Mouse (Mus musculus) intestine, postnatal 0 days (tissue): Measurements from ENCODE around the gene Efr3b. TPM values are rescaled to one million over a fixed set of nuclear protein-coding genes. Genes with fewer than 3 reads are reported as not detected.
"Not testable (repeated sequence)": the region's sequence is repeated elsewhere in the genome, so short reads cannot be mapped to it uniquely, and the experiment has no call there.

Experiments
- ATAC-seq: fragments of 200-750 bp; cut with Nextera tagmentation; 2 replicates; pipeline ENCODE4 v1.8.0; 2017; ENCODE audit warnings: mild to moderate bottlenecking, moderate TSS enrichment, moderate library complexity
- H3K27ac ChIP-seq: fragments of 300-500 bp; sonication (generic); 2 replicates; pipeline ENCODE4 v1.5.1; 2014; ENCODE audit warnings: mild to moderate bottlenecking, low read depth, low read length, moderate library complexity
- H3K27me3 ChIP-seq: fragments of 300-500 bp; sonication (generic); replicated peaks from 2 replicates; pipeline ENCODE4 v1.6.1; 2014; ENCODE audit warnings: low read length, mixed read lengths; ENCODE audit not compliant: control insufficient read depth, insufficient read depth
- H3K36me3 ChIP-seq: fragments of 300-500 bp; sonication (generic); 2 replicates; pipeline ENCODE4 v1.6.1; 2014; ENCODE audit warnings: mild to moderate bottlenecking, moderate library complexity; ENCODE audit not compliant: control insufficient read depth, insufficient read depth
- H3K4me1 ChIP-seq: fragments of 300-500 bp; sonication (generic); replicated peaks from 2 replicates; pipeline ENCODE4 v1.6.1; 2014; ENCODE audit warnings: antibody characterized with exemption, low read length, mixed read lengths; ENCODE audit not compliant: control insufficient read depth, insufficient read depth
- H3K4me2 ChIP-seq: fragments of 300-500 bp; sonication (generic); replicated peaks from 2 replicates; pipeline ENCODE4 v1.6.1; 2014; ENCODE audit warnings: low read depth, mild to moderate bottlenecking, moderate library complexity
- H3K4me3 ChIP-seq: fragments of 300-500 bp; sonication (generic); 2 replicates; pipeline ENCODE4 v1.5.1; 2014; ENCODE audit warnings: low read depth, low read length
- H3K9ac ChIP-seq: fragments of 300-500 bp; sonication (generic); 2 replicates; pipeline ENCODE4 v1.6.1; 2014; ENCODE audit warnings: mild to moderate bottlenecking, low read depth, low read length
- H3K9me3 ChIP-seq: fragments of 300-500 bp; sonication (generic); 2 replicates; pipeline ENCODE4 v1.6.1; 2016; ENCODE audit warnings: mixed run types; ENCODE audit not compliant: control insufficient read depth
- CTCF ChIP-seq: sonication (generic); IDR thresholded peaks from 2 replicates; pipeline ENCODE4 v1.5.1; 2016; ENCODE audit warnings: low read depth, mild to moderate bottlenecking, control low read depth, antibody characterized with exemption, moderate library complexity
- WGBS: fragments of 180-500 bp; shearing (Covaris S2); extraction: QIAGEN DNeasy Blood & Tissue Kit; methylation state at CpG from one replicate; pipeline ENCODE4 v1.1.7; 2014; 5-methylcytosine and 5-hydroxymethylcytosine counted together
- polyA plus RNA-seq: library from polyadenylated mRNA; unstranded; fragments of >200 nt; fragmentation: Nextera tagmentation; extraction: Ambion mirVana; gene quantifications from 2 replicates; pipeline ENCODE4 v1.2.1, GENCODE M21; 2015

Gene Efr3b
- polyA plus RNA-seq, 1 experiment from 2014 or later: 3.2 TPM

GRCm38 (mm10) chr12:3942026-3942425 lies 96.7 kb downstream of the Efr3b start:
- ATAC-seq: no peak
- H3K27ac ChIP-seq: no peak overlapping the region
- no peak overlapping the region for H3K9ac ChIP-seq
- H3K4me1 ChIP-seq: no peaks in the 10 kb centered on the region
- no peak overlapping the region for H3K4me3 ChIP-seq
- H3K4me2 ChIP-seq: no peak overlapping the region
- H3K27me3 ChIP-seq: no peaks in the 10 kb centered on the region
- H3K9me3 ChIP-seq: no peaks in the 10 kb centered on the region
- WGBS: 49% methylated on average over 11 of the region's 11 CpGs
- TF ChIP-seq CTCF: no peak
- H3K36me3 ChIP-seq: no peaks in the 10 kb centered on the region

GRCm38 (mm10) chr12:3930090-3930865 lies 108.4 kb downstream of the Efr3b start:
- ATAC-seq, H3K4me2 ChIP-seq, H3K27ac ChIP-seq, H3K4me3 ChIP-seq, H3K27me3 ChIP-seq, H3K36me3 ChIP-seq, H3K9me3 ChIP-seq, H3K9ac ChIP-seq, H3K4me1 ChIP-seq: not testable (repeated sequence)
- 92% methylated on average over 31 of the region's 47 CpGs for WGBS

- no peaks in the 10 kb centered on the region for H3K9me3 ChIP-seq
- H3K27me3 ChIP-seq: no peaks in the 10 kb centered on the region
- H3K4me2 ChIP-seq: no peak overlapping the region
- H3K36me3 ChIP-seq: no peaks in the 10 kb centered on the region
- no peak overlapping the region for H3K4me3 ChIP-seq
- H3K27ac ChIP-seq: no peak overlapping the region
- no peak overlapping the region for H3K9ac ChIP-seq
- no peaks in the 10 kb centered on the region for H3K4me1 ChIP-seq
- ATAC-seq: no peak
- TF ChIP-seq CTCF: peak; percentile 70
- 68% methylated on average over 3 of the region's 3 CpGs for WGBS
These were observed 109.9 kb downstream of the Efr3b start for GRCm38 (mm10) chr12:3928841-3929240.

- ATAC-seq: no peak
These were observed 112.6 kb downstream of the Efr3b start for GRCm38 (mm10) chr12:3926127-3926526.

GRCm38 (mm10) chr12:3919423-3919822 lies 119.3 kb downstream of the Efr3b start:
- no peaks in the 10 kb centered on the region for H3K4me1 ChIP-seq
- no peak for TF ChIP-seq CTCF
- peaks cover 4% of the 10 kb centered on the region; the same call in 1 of the 2 replicates for H3K36me3 ChIP-seq
- H3K27me3 ChIP-seq: no peaks in the 10 kb centered on the region
- no peak overlapping the region for H3K9ac ChIP-seq
- WGBS: 44% methylated on average over 3 of the region's 3 CpGs
- H3K27ac ChIP-seq: no peak overlapping the region
- no peaks in the 10 kb centered on the region for H3K9me3 ChIP-seq
- H3K4me3 ChIP-seq: no peak overlapping the region
- peak; percentile 80 for ATAC-seq
- H3K4me2 ChIP-seq: no peak overlapping the region; the same call in 1 of the 2 replicates

More at GRCm38 (mm10) chr12:3926127-3926526, 112.6 kb downstream of the Efr3b start:
- no peaks in the 10 kb centered on the region for H3K9me3 ChIP-seq
- no peaks in the 10 kb centered on the region for H3K4me1 ChIP-seq
- no peaks in the 10 kb centered on the region for H3K36me3 ChIP-seq
- H3K27me3 ChIP-seq: no peaks in the 10 kb centered on the region
- H3K4me3 ChIP-seq: no peak overlapping the region
- 0% methylated on average over 1 of the region's 1 CpGs for WGBS
- TF ChIP-seq CTCF: peak; percentile 87
- no peak overlapping the region for H3K4me2 ChIP-seq
- no peak overlapping the region for H3K27ac ChIP-seq
- no peak overlapping the region for H3K9ac ChIP-seq

GRCm38 (mm10) chr12:3918577-3918976 lies 120.1 kb downstream of the Efr3b start:
- no peaks in the 10 kb centered on the region for H3K9me3 ChIP-seq
- ATAC-seq: no peak
- H3K36me3 ChIP-seq: peaks cover 4% of the 10 kb centered on the region; the same call in 1 of the 2 replicates
- WGBS: 44% methylated on average over 3 of the region's 3 CpGs
- H3K4me1 ChIP-seq: no peaks in the 10 kb centered on the region
- H3K9ac ChIP-seq: no peak overlapping the region
- no peak overlapping the region for H3K4me3 ChIP-seq
- H3K27me3 ChIP-seq: no peaks in the 10 kb centered on the region
- TF ChIP-seq CTCF: no peak
- no peak overlapping the region for H3K27ac ChIP-seq
- H3K4me2 ChIP-seq: no peak overlapping the region
